Mouse (Mus musculus) intestine, embryonic 14.5 days (tissue): ENCODE measurements around the gene Ttc7. TPM values are rescaled to one million over a fixed set of nuclear protein-coding genes. Genes with fewer than 3 reads are reported as not detected.

Experiments
- ATAC-seq: fragments of 200-750 bp; cut with Nextera tagmentation; replicated peaks from 2 replicates; pipeline ENCODE4 v1.8.0; 2017; ENCODE audit warnings: low read depth, moderate number of reproducible peaks, moderate TSS enrichment, moderate library complexity; ENCODE audit not compliant: low FRiP score, low TSS enrichment
- DNase-seq: peaks from one replicate; pipeline ENCODE4 v3.0.0-alpha.2; 2018; ENCODE audit warnings: low spot score
- H3K27ac ChIP-seq: fragments of 300-500 bp; sonication (generic); 2 replicates; pipeline ENCODE4 v1.5.1; 2014; ENCODE audit warnings: low read depth, mild to moderate bottlenecking, control low read depth
- H3K27me3 ChIP-seq: fragments of 300-500 bp; sonication (generic); replicated peaks from 2 replicates; pipeline ENCODE4 v1.6.1; 2014; ENCODE audit warnings: low read length, control low read depth; ENCODE audit not compliant: control insufficient read depth, insufficient read depth
- H3K36me3 ChIP-seq: fragments of 300-500 bp; sonication (generic); 2 replicates; pipeline ENCODE4 v1.6.1; 2014; ENCODE audit warnings: low read length, control low read depth; ENCODE audit not compliant: control insufficient read depth, insufficient read depth
- H3K4me1 ChIP-seq: fragments of 300-500 bp; sonication (generic); replicated peaks from 2 replicates; pipeline ENCODE4 v1.6.1; 2014; ENCODE audit warnings: low read length, control low read depth, mixed read lengths; ENCODE audit not compliant: control insufficient read depth, insufficient read depth
- H3K4me2 ChIP-seq: fragments of 300-500 bp; sonication (generic); 2 replicates; pipeline ENCODE4 v1.6.1; 2014; ENCODE audit warnings: low read length
- H3K4me3 ChIP-seq: fragments of 300-500 bp; sonication (generic); 2 replicates; pipeline ENCODE4 v1.5.1; 2014; ENCODE audit warnings: low read depth, low read length, control low read depth, mixed read lengths
- H3K9ac ChIP-seq: fragments of 300-500 bp; sonication (generic); 2 replicates; pipeline ENCODE4 v1.6.1; 2014; ENCODE audit warnings: mild to moderate bottlenecking, low read length
- H3K9me3 ChIP-seq: fragments of 300-500 bp; sonication (generic); 2 replicates; pipeline ENCODE4 v1.6.1; 2016; ENCODE audit warnings: low read length, control low read depth; ENCODE audit not compliant: control insufficient read depth
- WGBS: fragments of 180-500 bp; shearing (Covaris S2); extraction: QIAGEN DNeasy Blood & Tissue Kit; methylation state at CpG from one replicate; pipeline ENCODE4 v1.1.7; 2014; 5-methylcytosine and 5-hydroxymethylcytosine counted together
- polyA plus RNA-seq: library from polyadenylated mRNA; unstranded; fragments of >200 nt; fragmentation: Nextera tagmentation; extraction: Ambion mirVana; gene quantifications from 2 replicates; pipeline ENCODE4 v1.2.1, GENCODE M21; 2014

The Ttc7 gene
- polyA plus RNA-seq, 1 experiment from 2014 or later, result 11.9 TPM

DNA sequence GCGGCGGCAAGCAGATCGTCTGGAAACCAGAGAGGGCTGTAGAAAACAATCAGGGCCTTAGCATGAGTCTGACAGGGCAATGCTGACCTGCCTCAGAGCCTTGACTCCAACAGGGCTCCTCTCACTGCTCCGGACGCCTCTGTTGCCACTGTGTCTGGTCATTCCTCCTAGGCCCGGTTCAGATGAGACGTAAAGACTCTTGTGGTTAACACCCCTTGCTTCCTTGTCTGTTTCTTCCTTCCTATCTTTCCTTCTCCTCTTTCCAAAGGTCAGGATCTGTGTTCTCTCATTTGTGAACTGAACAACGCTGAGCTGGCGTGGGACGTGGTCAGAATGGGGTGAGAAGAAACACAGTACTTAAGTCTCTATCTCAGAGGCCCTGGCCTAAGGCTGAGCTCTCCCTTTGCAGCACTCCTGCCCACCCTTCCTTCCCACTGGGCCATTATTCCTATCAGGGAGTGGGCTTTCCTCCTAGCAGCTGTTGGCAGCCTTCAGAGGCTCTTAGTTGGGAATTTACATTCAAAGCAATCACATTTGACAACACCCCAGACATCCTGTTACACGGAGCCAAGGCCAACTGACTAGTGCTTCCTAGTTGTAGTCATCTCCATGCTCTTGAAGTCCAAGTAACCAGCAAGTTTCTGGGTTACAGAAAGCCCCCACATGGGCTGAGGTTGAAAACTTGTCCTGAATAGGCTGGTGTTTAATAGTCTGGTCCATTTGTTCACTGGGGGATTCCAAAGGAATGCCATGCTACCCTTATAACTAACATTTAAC lies 18.4 kb upstream of the Ttc7 start:
- peaks cover 35% of the 10 kb centered on the region for H3K36me3 ChIP-seq
- peaks cover 3% of the 10 kb centered on the region; the same call in 1 of the 2 replicates for H3K9me3 ChIP-seq
- ATAC-seq (no peak), DNase-seq (no peak)
- no peaks in the 10 kb centered on the region for H3K27me3 ChIP-seq
- H3K4me1 ChIP-seq, result peaks cover 12% of the 10 kb centered on the region
- WGBS, result 87% methylated on average over 11 of the region's 11 CpGs
- H3K4me3 ChIP-seq, result peak overlapping the region; percentile 94
- H3K9ac ChIP-seq, result peak overlapping the region; percentile 97; the same call in 1 of the 2 replicates
- H3K27ac ChIP-seq, result no peak overlapping the region
- peak overlapping the region; percentile 65 for H3K4me2 ChIP-seq

GRCm38 (mm10) chr17:87264927-87265791 lies 17.5 kb upstream of the Ttc7 start:
- H3K9ac ChIP-seq, result peak overlapping the region; percentile 97
- peak overlapping the region; percentile 94 for H3K4me3 ChIP-seq
- WGBS, result 5% methylated on average over 28 of the region's 28 CpGs
- H3K27ac ChIP-seq, result peak overlapping the region; percentile 38; the same call in 1 of the 2 replicates
- H3K4me1 ChIP-seq, result peaks cover 12% of the 10 kb centered on the region
- peaks cover 3% of the 10 kb centered on the region; the same call in 1 of the 2 replicates for H3K9me3 ChIP-seq
- no peak for DNase-seq
- H3K4me2 ChIP-seq, result peak overlapping the region; percentile 65
- H3K36me3 ChIP-seq, result peaks cover 27% of the 10 kb centered on the region; the same call in 1 of the 2 replicates
- H3K27me3 ChIP-seq, result no peaks in the 10 kb centered on the region
- peak; percentile 76 for ATAC-seq

DNA sequence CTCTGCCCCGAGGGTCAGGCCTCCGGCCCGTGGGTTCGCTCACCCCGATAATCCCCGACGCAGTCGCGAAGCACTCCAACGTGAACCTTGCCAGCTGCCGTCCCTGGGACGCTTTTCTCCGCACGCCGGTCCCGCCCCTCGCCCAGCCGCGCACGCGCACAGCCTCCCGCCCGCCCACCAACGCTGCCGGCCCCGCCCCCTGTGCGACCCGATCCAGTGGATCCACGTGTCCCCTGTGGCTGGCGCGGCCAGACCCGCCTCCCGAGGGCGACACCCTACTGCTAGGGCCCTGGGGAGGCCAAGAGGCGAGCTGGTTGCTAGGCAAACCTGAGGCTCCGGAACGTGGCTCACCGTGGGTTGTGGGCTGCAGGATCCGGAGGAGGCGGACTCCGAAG lies 16.9 kb upstream of the Ttc7 start, which contains the start of gene Mcfd2:
Gene Mcfd2 (minus strand): TSS at position 144 of the 395 bp plus-strand sequence.
- peak; percentile 100 for DNase-seq
- H3K4me1 ChIP-seq, result peaks cover 12% of the 10 kb centered on the region
- peak within 1 kb of the TSS; percentile 97 for H3K9ac ChIP-seq
- ATAC-seq, result peak; percentile 96
- H3K4me2 ChIP-seq, result peak within 1 kb of the TSS; percentile 65
- H3K36me3 ChIP-seq, result 0 out of 2 replicates have a peak, but pooled peaks cover 23% of the 10 kb centered on the region
- H3K27me3 ChIP-seq, result no peaks in the 10 kb centered on the region
- peak within 1 kb of the TSS; percentile 69 for H3K27ac ChIP-seq
- peak within 1 kb of the TSS; percentile 94 for H3K4me3 ChIP-seq
- under 1% methylated on average over 41 of the region's 41 CpGs for WGBS
- peaks cover 3% of the 10 kb centered on the region; the same call in 1 of the 2 replicates for H3K9me3 ChIP-seq

DNA sequence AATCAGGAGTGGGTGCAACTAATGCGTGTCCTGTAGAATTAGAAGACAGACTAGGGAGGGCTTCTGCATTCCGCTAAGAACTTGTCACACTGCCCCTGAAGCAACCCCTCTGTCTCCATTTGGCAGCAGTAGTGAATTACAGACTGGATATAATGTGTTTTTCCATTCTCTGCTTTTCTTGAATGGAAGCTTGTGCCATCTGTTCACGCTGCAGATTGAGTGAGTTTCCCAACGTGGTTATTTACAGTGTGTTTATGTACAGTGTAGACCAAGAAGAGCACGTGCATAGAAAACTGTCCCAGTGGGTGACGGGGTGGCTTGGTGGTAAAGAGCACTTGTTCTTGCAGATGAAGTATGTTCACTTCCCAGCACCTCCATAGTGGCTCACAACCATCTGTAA lies 13.2 kb upstream of the Ttc7 start:
- Histone ChIP-seq H3K4me3 (no peak overlapping the region), H3K9me3 (no peaks in the 10 kb centered on the region), H3K9ac (no peak overlapping the region), H3K4me1 (peaks cover 7% of the 10 kb centered on the region), H3K36me3 (no peaks in the 10 kb centered on the region), H3K27ac (no peak overlapping the region), H3K27me3 (no peaks in the 10 kb centered on the region), H3K4me2 (no peak overlapping the region)
- no peak for DNase-seq
- no peak for ATAC-seq
- WGBS, result 60% methylated on average over 6 of the region's 6 CpGs

- WGBS, result 46% methylated on average over 15 of the region's 15 CpGs
- Histone ChIP-seq H3K4me3 (no peak overlapping the region), H3K4me2 (no peak overlapping the region), H3K9me3 (no peaks in the 10 kb centered on the region), H3K27ac (no peak overlapping the region), H3K4me1 (0 out of 2 replicates have a peak, but pooled peaks cover 3% of the 10 kb centered on the region), H3K36me3 (no peaks in the 10 kb centered on the region), H3K9ac (no peak overlapping the region), H3K27me3 (no peaks in the 10 kb centered on the region)
- DNase-seq (no peak), ATAC-seq (no peak)
Measured at GRCm38 (mm10) chr17:87275363-87276341, 7.0 kb upstream of the Ttc7 start.

- peaks cover 11% of the 10 kb centered on the region; the same call in 1 of the 2 replicates for H3K4me1 ChIP-seq
- peak; percentile 91 for DNase-seq
- H3K27ac ChIP-seq, result peak overlapping the region; percentile 94
- H3K4me2 ChIP-seq, result peak overlapping the region; percentile 96
- H3K9me3 ChIP-seq, result no peaks in the 10 kb centered on the region
- WGBS, result under 1% methylated on average over 44 of the region's 44 CpGs
- H3K36me3 ChIP-seq, result no peaks in the 10 kb centered on the region
- H3K4me3 ChIP-seq, result peak overlapping the region; percentile 75
- peak; percentile 86 for ATAC-seq
- H3K27me3 ChIP-seq, result peaks cover 14% of the 10 kb centered on the region
- peak overlapping the region; percentile 90 for H3K9ac ChIP-seq
Measured at GRCm38 (mm10) chr17:87282007-87282705, 530 bp upstream of the Ttc7 start.

- Histone ChIP-seq H3K27me3 (peaks cover 17% of the 10 kb centered on the region), H3K4me1 (peaks cover 11% of the 10 kb centered on the region; the same call in 1 of the 2 replicates), H3K9me3 (no peaks in the 10 kb centered on the region), H3K36me3 (no peaks in the 10 kb centered on the region), H3K9ac (peak overlapping the region; percentile 90), H3K4me2 (peak overlapping the region; percentile 96), H3K4me3 (peak overlapping the region; percentile 75), H3K27ac (peak overlapping the region; percentile 66; the same call in 1 of the 2 replicates)
- WGBS, result 0% methylated on average over 54 of the region's 56 CpGs
- ATAC-seq, result peak; percentile 59
- DNase-seq, result peak; percentile 83
Measured at GRCm38 (mm10) chr17:87283055-87283754, 519 bp downstream of the Ttc7 start.
